Mouse (Mus musculus) CH12.LX (cell line): ENCODE results near the gene Ezh1. TPM values are rescaled to one million over a fixed set of nuclear protein-coding genes. Genes with fewer than 3 reads are reported as not detected.
A peak's percentile ranks its signal among the peaks of the same experiment; 100 is the strongest.

Experiments
- DNase-seq: peaks from one replicate; pipeline ENCODE4 v3.0.0-alpha.2; 2013; ENCODE audit errors: extremely low read depth
- H3K27ac ChIP-seq: 2 replicates; pipeline ENCODE4 v1.5.1; 2012; ENCODE audit warnings: low read depth, mild to moderate bottlenecking, control low read depth, moderate library complexity; ENCODE audit not compliant: insufficient read depth
- H3K27me3 ChIP-seq: replicated peaks from 2 replicates; pipeline ENCODE3; 2012; ENCODE audit warnings: inconsistent platforms
- H3K36me3 ChIP-seq, 2 experiments: replicated peaks in 1 of 2; 2 replicates each; pipeline versions ENCODE3 to v1.6.1; 2012; ENCODE audit warnings: inconsistent platforms in 1 of 2, low read length in 1 of 2, mild to moderate bottlenecking in 1 of 2, mixed read lengths in 1 of 2, moderate library complexity in 1 of 2; ENCODE audit not compliant: control insufficient read depth in 1 of 2, insufficient read depth in 1 of 2
- H3K4me1 ChIP-seq, 2 experiments: 2 replicates each; pipeline ENCODE4 v1.6.1; 2012; ENCODE audit warnings: inconsistent platforms in 1 of 2, moderate library complexity in 1 of 2; ENCODE audit not compliant: insufficient read depth in 2 of 2, control insufficient read depth in 1 of 2
- H3K4me2 ChIP-seq: 2 replicates; pipeline ENCODE4 v1.6.1; 2012; ENCODE audit warnings: low read depth, mild to moderate bottlenecking, control low read depth; ENCODE audit not compliant: poor library complexity, insufficient read depth, severe bottlenecking
- H3K4me3 ChIP-seq, 3 experiments: fragments of 150-350 bp in 1 of 3; sonication (generic) in 1 of 3; replicated peaks in 1 of 3; 2 replicates each; pipeline versions ENCODE3 to v1.5.1; 2011 to 2012; ENCODE audit warnings: low read depth in 2 of 3, low read length in 2 of 3, mild to moderate bottlenecking in 2 of 3, moderate library complexity in 2 of 3, control low read depth in 1 of 3, improper control_type of control experiment in 1 of 3, inconsistent platforms in 1 of 3, mixed read lengths in 1 of 3; ENCODE audit not compliant: poor library complexity in 1 of 3
- H3K79me2 ChIP-seq: replicated peaks from 2 replicates; pipeline ENCODE4 v1.6.1; 2012; ENCODE audit warnings: mild to moderate bottlenecking, moderate library complexity; ENCODE audit not compliant: control insufficient read depth, poor library complexity, insufficient read depth, severe bottlenecking; ENCODE audit errors: extremely low read depth
- H3K9ac ChIP-seq: 2 replicates; pipeline ENCODE4 v1.6.1; 2012; ENCODE audit warnings: low read depth, mild to moderate bottlenecking, control low read depth, moderate library complexity; ENCODE audit not compliant: insufficient read depth
- H3K9me3 ChIP-seq: replicated peaks from 2 replicates; pipeline ENCODE3; 2012; ENCODE audit warnings: low read length, inconsistent platforms, mixed read lengths
- BHLHE40 ChIP-seq: IDR thresholded peaks from 2 replicates; pipeline ENCODE4 v1.6.1; 2011; ENCODE audit warnings: mild to moderate bottlenecking, low read depth, low read length, improper control_type of control experiment
- CHD2 ChIP-seq: IDR thresholded peaks from 2 replicates; pipeline ENCODE4 v1.6.1; 2011; ENCODE audit warnings: low read length, improper control_type of control experiment
- CTCF ChIP-seq, 2 experiments: IDR thresholded peaks in 1 of 2; conservative IDR thresholded peaks in 1 of 2; 2 replicates each; pipeline ENCODE4 v1.5.1; 2011 to 2012; ENCODE audit warnings: low read depth in 2 of 2, low read length in 2 of 2, improper control_type of control experiment in 1 of 2, inconsistent platforms in 1 of 2, mild to moderate bottlenecking in 1 of 2, moderate library complexity in 1 of 2
- E2F4 ChIP-seq: IDR thresholded peaks from 2 replicates; pipeline ENCODE4 v1.6.1; 2011; ENCODE audit warnings: low read depth, low read length, improper control_type of control experiment; ENCODE audit not compliant: insufficient replicate concordance
- ETS1 ChIP-seq: conservative IDR thresholded peaks from 2 replicates; pipeline ENCODE4 v1.6.1; 2012; ENCODE audit warnings: low read depth, mild to moderate bottlenecking, inconsistent platforms, low read length, improper control_type of control experiment, moderate library complexity
- GABPA ChIP-seq: IDR thresholded peaks from 2 replicates; pipeline ENCODE4 v1.6.1; 2012; ENCODE audit warnings: low read depth, low read length, improper control_type of control experiment, inconsistent platforms; ENCODE audit not compliant: insufficient replicate concordance
- IRF4 ChIP-seq: IDR thresholded peaks from 2 replicates; pipeline ENCODE4 v1.6.1; 2014; ENCODE audit warnings: low read depth, mild to moderate bottlenecking, inconsistent platforms, low read length, improper control_type of control experiment
- JUND ChIP-seq: conservative IDR thresholded peaks from 2 replicates; pipeline ENCODE4 v1.6.1; 2011; ENCODE audit warnings: low read depth, low read length, improper control_type of control experiment
- MAX ChIP-seq: IDR thresholded peaks from 2 replicates; pipeline ENCODE4 v1.6.1; 2011; ENCODE audit warnings: low read length, improper control_type of control experiment
- MAZ ChIP-seq: IDR thresholded peaks from 2 replicates; pipeline ENCODE4 v1.6.1; 2012; ENCODE audit warnings: low read depth, mild to moderate bottlenecking, inconsistent platforms, low read length, improper control_type of control experiment, moderate library complexity
- MEF2A ChIP-seq: IDR thresholded peaks from 2 replicates; pipeline ENCODE4 v1.6.1; 2014; ENCODE audit warnings: low read depth, mild to moderate bottlenecking, inconsistent platforms, low read length, improper control_type of control experiment, borderline replicate concordance
- MXI1 ChIP-seq: IDR thresholded peaks from 2 replicates; pipeline ENCODE4 v1.6.1; 2011; ENCODE audit warnings: mild to moderate bottlenecking, low read depth, low read length, improper control_type of control experiment
- MYC ChIP-seq: IDR thresholded peaks from 2 replicates; pipeline ENCODE4 v1.6.1; 2011; ENCODE audit warnings: low read depth, mild to moderate bottlenecking, improper control_type of control experiment, low read length
- NELFE ChIP-seq: IDR thresholded peaks from 2 replicates; pipeline ENCODE4 v1.6.1; 2011; ENCODE audit warnings: low read depth, low read length, improper control_type of control experiment
- NRF1 ChIP-seq: IDR thresholded peaks from 2 replicates; pipeline ENCODE4 v1.6.1; 2014; ENCODE audit warnings: low read depth, mild to moderate bottlenecking, inconsistent platforms, low read length, improper control_type of control experiment, moderate library complexity
- POLR2A ChIP-seq: IDR thresholded peaks from 2 replicates; pipeline ENCODE4 v1.6.1; 2011; ENCODE audit warnings: low read depth, mild to moderate bottlenecking, improper control_type of control experiment, low read length
- POLR2AphosphoS2 ChIP-seq: IDR thresholded peaks from 2 replicates; pipeline ENCODE4 v1.6.1; 2011; ENCODE audit warnings: low read depth, low read length, improper control_type of control experiment
- RAD21 ChIP-seq: IDR thresholded peaks from 2 replicates; pipeline ENCODE4 v1.6.1; 2011; ENCODE audit warnings: low read depth, mild to moderate bottlenecking, low read length, improper control_type of control experiment, moderate library complexity
- RCOR1 ChIP-seq: conservative IDR thresholded peaks from 2 replicates; pipeline ENCODE4 v1.6.1; 2012; ENCODE audit warnings: low read depth, mild to moderate bottlenecking, inconsistent platforms, low read length, improper control_type of control experiment
- SIN3A ChIP-seq: IDR thresholded peaks from 2 replicates; pipeline ENCODE4 v1.6.1; 2012; ENCODE audit warnings: low read length, improper control_type of control experiment, inconsistent platforms
- SMC3 ChIP-seq: IDR thresholded peaks from 2 replicates; pipeline ENCODE4 v1.6.1; 2011; ENCODE audit warnings: low read depth, low read length, improper control_type of control experiment
- TBP ChIP-seq: conservative IDR thresholded peaks from 2 replicates; pipeline ENCODE4 v1.6.1; 2011; ENCODE audit warnings: low read depth, low read length, improper control_type of control experiment
- TCF12 ChIP-seq: IDR thresholded peaks from 2 replicates; pipeline ENCODE4 v1.6.1; 2014; ENCODE audit warnings: low read depth, mild to moderate bottlenecking, inconsistent platforms, low read length, improper control_type of control experiment
- USF1 ChIP-seq: IDR thresholded peaks from 2 replicates; pipeline ENCODE4 v1.6.1; 2014; ENCODE audit warnings: low read depth, mild to moderate bottlenecking, inconsistent platforms, low read length, improper control_type of control experiment
- USF2 ChIP-seq: conservative IDR thresholded peaks from 2 replicates; pipeline ENCODE4 v1.6.1; 2011; ENCODE audit warnings: low read depth, low read length, improper control_type of control experiment
- ZKSCAN1 ChIP-seq: IDR thresholded peaks from 2 replicates; pipeline ENCODE4 v1.6.1; 2012; ENCODE audit warnings: low read depth, inconsistent platforms, low read length, improper control_type of control experiment, borderline replicate concordance
- ZNF384 ChIP-seq: IDR thresholded peaks from 2 replicates; pipeline ENCODE4 v1.6.1; 2012; ENCODE audit warnings: low read depth, low read length, improper control_type of control experiment, inconsistent platforms
- dilution Hi-C: fragments of 300-500 bp; cut with MboI; formaldehyde crosslinking; loops from 2 replicates; pipeline ENCODE4 v1.14.3; 2020; ENCODE audit warnings: low sequenced_read_pairs; ENCODE audit not compliant: extremely low pct_unique_long_range_greater_than_20kb, extremely low pct_ligation_motif_present
- in situ Hi-C: fragments of 300-500 bp; cut with MboI; formaldehyde crosslinking; loops from 3 replicates; pipeline ENCODE4 v1.14.3; 2019; ENCODE audit warnings: low sequenced_read_pairs, low pct_ligation_motif_present, low pct_unique_long_range_greater_than_20kb, mixed read lengths
- polyA plus RNA-seq: library from polyadenylated mRNA; unstranded; fragments of >175 nt; gene quantifications from 2 replicates; pipeline ENCODE4 v1.2.1, GENCODE M21; 2012; ENCODE audit warnings: low read depth; ENCODE audit not compliant: insufficient read length
- total RNA-seq, 2 experiments: library from RNA; depleted of rRNA; stranded (reverse); fragments of 300-350 nt in 1 of 2; fragments of >200 nt in 1 of 2; gene quantifications; 2 replicates each; pipeline ENCODE4 v1.2.3; 2012 to 2014

The Ezh1 gene
- total and polyA plus RNA-seq, 3 experiments, result 8.7 to 15.3 (median 12.1) TPM

GRCm38 (mm10) chr11:101178061-101179058 lies 47.9 kb downstream of the Ezh1 start (continued):
- TF ChIP-seq RCOR1 (peak; percentile 68; the same call in 1 of the 2 replicates), ZNF384 (peak; percentile 25; the same call in 1 of the 2 replicates), NRF1 (no peak; the same call in 1 of the 2 replicates), SIN3A (peak; percentile 88), IRF4 (peak; percentile 72), RAD21 (no peak; the same call in 1 of the 2 replicates), USF2 (no peak), JUND (0 out of 2 replicates have a peak, but pooled peaks have one; percentile 24), TCF12 (peak; percentile 59; the same call in 1 of the 2 replicates), E2F4 (no peak), USF1 (no peak), MEF2A (peak; percentile 43; the same call in 1 of the 2 replicates), POLR2AphosphoS2 (no peak; the same call in none of the 2 replicates), BHLHE40 (peak; percentile 95), ETS1 (peak; percentile 82), NELFE (0 out of 2 replicates have a peak, but pooled peaks have one; percentile 9), TBP (0 out of 2 replicates have a peak, but pooled peaks have one; percentile 34), GABPA (no peak), MAX (peak; percentile 92), SMC3 (peak; percentile 26; the same call in 1 of the 2 replicates), MXI1 (peak; percentile 93)
- TF ChIP-seq, all 38 proteins: peak for 20

GRCm38 (mm10) chr11:101176933-101177773 lies 49.1 kb downstream of the Ezh1 start:
- Histone ChIP-seq H3K9me3 (no peaks in the 10 kb centered on the region), H3K36me3 (peaks cover 17 to 44% of the 10 kb centered on the region in 2 experiments), H3K79me2 (peaks cover 12% of the 10 kb centered on the region), H3K4me1 (peaks cover 9 to 65% of the 10 kb centered on the region in 2 experiments), H3K27ac (peak overlapping the region; percentile 85), H3K27me3 (no peaks in the 10 kb centered on the region), H3K9ac (peak overlapping the region; percentile 54), H3K4me2 (peak overlapping the region; percentile 91), H3K4me3 (peak overlapping the region; percentile 61 to 79 (median 68))
- dilution Hi-C loops, result no loop called here
- DNase-seq, result peak; percentile 85
- in situ Hi-C loops, result no loop called here
- peak; percentile 56; the same call in 1 of the 2 replicates for TF ChIP-seq IRF4
- peak; percentile 62 for TF ChIP-seq MYC
- peak; percentile 58; the same call in 1 of the 2 replicates for TF ChIP-seq CHD2
- peak; percentile 60 for TF ChIP-seq SIN3A
- no peak for TF ChIP-seq GABPA
- TF ChIP-seq POLR2A, result peak; percentile 25; the same call in 1 of the 2 replicates
- peak; percentile 24; the same call in 1 of the 2 replicates for TF ChIP-seq BHLHE40
- TF ChIP-seq ZKSCAN1, result no peak
- peak; percentile 47; the same call in 1 of the 2 replicates for TF ChIP-seq TCF12
- 0 out of 2 replicates have a peak, but pooled peaks have one; percentile 41 for TF ChIP-seq TBP
- peak; percentile 78 for TF ChIP-seq MAZ
- peak; percentile 60; the same call in 1 of the 2 replicates for TF ChIP-seq MXI1
- no peak for TF ChIP-seq MEF2A
- TF ChIP-seq SMC3, result peak; percentile 82
- peak; percentile 9; the same call in 1 of the 2 replicates for TF ChIP-seq MAX
- TF ChIP-seq CTCF (conservative IDR thresholded peaks at IDR 0.05 in 1 of 2, IDR thresholded peaks at IDR 0.05 in 1 of 2; ENCODE audit: low read depth in 2 of 2, low read length in 2 of 2), result peak; percentile 51 to 94; a peak in 3 of 4 replicates
- TF ChIP-seq RAD21, result peak; percentile 55
- TF ChIP-seq USF2, result no peak; the same call in 1 of the 2 replicates
